Mouse (Mus musculus) liver, embryonic 14.5 days (tissue): ENCODE data around the gene Ppp5c.

Experiments used
- CTCF ChIP-seq: IDR thresholded peaks from 2 replicates; pipeline ENCODE4 v1.5.1; 2016; ENCODE audit warnings: antibody characterized with exemption, low read depth, control low read depth
- EP300 ChIP-seq: IDR thresholded peaks from 2 replicates; pipeline ENCODE4 v1.6.1; 2016; ENCODE audit warnings: antibody characterized with exemption, low read depth

- TF ChIP-seq CTCF, result no peak
- TF ChIP-seq EP300, result no peak
These were observed 33.3 kb downstream of the Ppp5c start for GRCm38 (mm10) chr7:16994400-16994799.
